Mouse (Mus musculus) forebrain, postnatal 0 days (tissue): Measurements from ENCODE around the gene Vps8. TPM values are rescaled to one million over a fixed set of nuclear protein-coding genes. Genes with fewer than 3 reads are reported as not detected.

Source experiments
- ATAC-seq: fragments of 200-750 bp; cut with Nextera tagmentation; 2 replicates; pipeline ENCODE4 v1.8.0; 2017; ENCODE audit warnings: mild to moderate bottlenecking, moderate library complexity
- DNase-seq: peaks from one replicate; pipeline ENCODE4 v3.0.0-alpha.2; 2015
- H3K27ac ChIP-seq: fragments of 300-500 bp; sonication (generic); 2 replicates; pipeline ENCODE4 v1.5.1; 2014; ENCODE audit warnings: low read depth, mild to moderate bottlenecking, antibody characterized with exemption, low read length, moderate library complexity, mixed read lengths
- H3K27me3 ChIP-seq: fragments of 300-500 bp; sonication (generic); 2 replicates; pipeline ENCODE4 v1.6.1; 2014; ENCODE audit warnings: mild to moderate bottlenecking, low read length, mixed read lengths; ENCODE audit not compliant: insufficient read depth
- H3K36me3 ChIP-seq: fragments of 300-500 bp; sonication (generic); 2 replicates; pipeline ENCODE4 v1.6.1; 2014; ENCODE audit warnings: mild to moderate bottlenecking, moderate library complexity; ENCODE audit not compliant: insufficient read depth
- H3K4me1 ChIP-seq: fragments of 300-500 bp; sonication (generic); 2 replicates; pipeline ENCODE4 v1.6.1; 2014; ENCODE audit warnings: antibody characterized with exemption; ENCODE audit not compliant: insufficient read depth
- H3K4me2 ChIP-seq: fragments of 300-500 bp; sonication (generic); 2 replicates; pipeline ENCODE4 v1.6.1; 2014; ENCODE audit warnings: low read depth, mild to moderate bottlenecking, moderate library complexity
- H3K4me3 ChIP-seq: fragments of 300-500 bp; sonication (generic); 2 replicates; pipeline ENCODE4 v1.5.1; 2014; ENCODE audit warnings: low read depth, low read length, mixed read lengths
- H3K9ac ChIP-seq: fragments of 300-500 bp; sonication (generic); 2 replicates; pipeline ENCODE4 v1.6.1; 2014; ENCODE audit warnings: mild to moderate bottlenecking
- H3K9me3 ChIP-seq: fragments of 300-500 bp; sonication (generic); 2 replicates; pipeline ENCODE4 v1.6.1; 2016; ENCODE audit warnings: low read length
- CTCF ChIP-seq: sonication (generic); IDR thresholded peaks from 2 replicates; pipeline ENCODE4 v1.5.1; 2016; ENCODE audit warnings: antibody characterized with exemption, control low read depth, low read depth
- WGBS: fragments of 180-500 bp; shearing (Covaris S2); extraction: QIAGEN DNeasy Blood & Tissue Kit; methylation state at CpG from one replicate; pipeline ENCODE4 v1.1.7; 2014; 5-methylcytosine and 5-hydroxymethylcytosine counted together
- polyA plus RNA-seq: library from polyadenylated mRNA; unstranded; fragments of >200 nt; fragmentation: Nextera tagmentation; extraction: Ambion mirVana; gene quantifications from 2 replicates; pipeline ENCODE4 v1.2.1, GENCODE M21; 2015
- total RNA-seq: library from RNA; depleted of rRNA; stranded (reverse); fragments of >200 nt; gene quantifications from 2 replicates; pipeline ENCODE4 v1.2.3, GENCODE M21; 2014

Vps8 gene
- total and polyA plus RNA-seq, 2 experiments from 2014 or later = 24.2 to 35.9 TPM

DNA sequence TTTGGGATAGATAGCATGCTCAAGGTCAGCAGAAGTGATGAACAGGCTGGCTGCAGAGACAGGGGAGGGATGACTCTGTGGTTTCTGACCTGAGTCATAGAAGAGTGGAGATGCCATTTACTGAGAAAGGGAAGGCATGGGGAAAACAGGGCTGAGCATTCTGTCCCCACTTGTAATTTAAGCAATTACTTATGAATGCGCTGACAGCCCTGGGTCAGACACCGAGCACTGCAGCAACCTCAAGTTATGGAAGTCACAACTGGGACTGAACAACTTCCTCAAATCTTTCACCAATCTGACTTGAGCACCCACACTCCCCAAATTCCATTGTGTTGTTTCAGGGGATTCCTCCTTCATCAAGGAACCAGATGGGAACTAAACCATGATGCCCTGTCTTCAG, 19.5 kb upstream of the Vps8 start:
- Histone ChIP-seq H3K4me2 (no peak overlapping the region), H3K9me3 (no peaks in the 10 kb centered on the region), H3K9ac (no peak overlapping the region), H3K4me3 (no peak overlapping the region), H3K27me3 (no peaks in the 10 kb centered on the region), H3K4me1 (peaks cover 1% of the 10 kb centered on the region; the same call in 1 of the 2 replicates), H3K27ac (no peak overlapping the region), H3K36me3 (no peaks in the 10 kb centered on the region)
- no peak for DNase-seq
- 92% methylated on average over 2 of the region's 2 CpGs for WGBS
- no peak for TF ChIP-seq CTCF
- no peak for ATAC-seq

DNA sequence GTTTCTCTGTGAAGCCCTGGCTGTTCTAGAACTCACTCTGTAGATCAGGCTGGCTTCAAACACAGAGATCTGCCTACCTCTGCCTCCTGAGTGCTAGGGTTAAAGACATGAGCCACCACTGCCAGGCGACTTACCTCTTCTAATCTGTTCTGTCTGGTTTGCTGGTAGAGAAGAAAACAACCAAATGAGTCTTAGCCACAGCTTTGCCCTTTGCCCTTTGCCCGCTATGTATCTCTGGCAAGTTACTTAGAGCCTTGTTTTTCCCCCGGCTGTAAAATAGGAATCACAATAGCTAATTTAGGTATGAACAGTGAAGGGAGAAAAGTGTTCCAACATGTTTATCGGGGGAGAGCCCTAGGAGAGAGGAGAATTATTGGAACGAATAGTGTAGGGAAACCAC, 18.3 kb upstream of the Vps8 start:
- H3K9ac ChIP-seq = no peak overlapping the region
- H3K27ac ChIP-seq = no peak overlapping the region
- H3K4me3 ChIP-seq = no peak overlapping the region
- no peak overlapping the region for H3K4me2 ChIP-seq
- no peaks in the 10 kb centered on the region for H3K27me3 ChIP-seq
- TF ChIP-seq CTCF = no peak
- no peaks in the 10 kb centered on the region for H3K36me3 ChIP-seq
- H3K9me3 ChIP-seq = no peaks in the 10 kb centered on the region
- DNase-seq = no peak
- no peaks in the 10 kb centered on the region for H3K4me1 ChIP-seq
- no peak for ATAC-seq
- 59% methylated on average over 5 of the region's 5 CpGs for WGBS

DNA sequence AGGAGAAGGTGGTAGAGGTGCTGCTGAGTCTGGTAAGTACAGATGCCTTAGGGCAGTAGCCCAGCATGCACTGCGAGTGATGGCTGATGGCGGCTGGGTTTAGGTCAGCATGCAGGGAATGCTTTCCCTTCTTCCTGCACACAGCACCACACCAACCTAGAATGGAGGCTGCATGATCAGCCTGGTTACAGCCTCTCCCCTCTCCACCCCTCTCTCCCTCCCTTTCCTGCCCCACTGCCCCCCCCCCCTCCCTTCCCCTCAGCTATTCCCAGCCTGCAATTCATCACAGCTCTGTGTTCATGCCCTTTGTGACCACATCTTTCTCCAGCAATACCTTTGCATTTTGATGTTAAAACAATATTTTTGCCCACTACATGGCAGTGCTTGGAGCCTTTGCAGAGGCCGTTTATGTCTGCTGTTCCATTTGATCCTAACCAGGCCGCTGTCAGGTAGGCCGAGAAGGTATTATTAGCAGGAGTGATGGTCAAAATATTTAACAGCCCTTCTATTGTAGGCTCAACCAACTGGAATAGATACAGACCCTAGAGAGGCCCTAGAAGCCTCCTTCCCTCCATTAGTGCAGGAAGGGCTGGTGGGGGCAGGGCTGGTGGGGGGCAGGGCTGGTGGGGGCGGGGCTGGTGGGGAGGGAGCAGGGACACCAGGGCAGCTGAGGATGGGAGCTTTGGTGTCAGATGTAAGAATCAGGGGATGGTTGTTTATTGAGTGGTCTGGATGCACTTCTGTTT, 17.5 kb upstream of the Vps8 start:
- no peaks in the 10 kb centered on the region for H3K36me3 ChIP-seq
- no peak; the same call in 1 of the 2 replicates for ATAC-seq
- DNase-seq = no peak
- H3K4me1 ChIP-seq = no peaks in the 10 kb centered on the region
- H3K27me3 ChIP-seq = no peaks in the 10 kb centered on the region
- H3K9me3 ChIP-seq = no peaks in the 10 kb centered on the region
- H3K9ac ChIP-seq = no peak overlapping the region
- no peak overlapping the region for H3K4me2 ChIP-seq
- WGBS = 59% methylated on average over 6 of the region's 6 CpGs
- no peak for TF ChIP-seq CTCF
- no peak overlapping the region for H3K4me3 ChIP-seq
- H3K27ac ChIP-seq = no peak overlapping the region

DNA sequence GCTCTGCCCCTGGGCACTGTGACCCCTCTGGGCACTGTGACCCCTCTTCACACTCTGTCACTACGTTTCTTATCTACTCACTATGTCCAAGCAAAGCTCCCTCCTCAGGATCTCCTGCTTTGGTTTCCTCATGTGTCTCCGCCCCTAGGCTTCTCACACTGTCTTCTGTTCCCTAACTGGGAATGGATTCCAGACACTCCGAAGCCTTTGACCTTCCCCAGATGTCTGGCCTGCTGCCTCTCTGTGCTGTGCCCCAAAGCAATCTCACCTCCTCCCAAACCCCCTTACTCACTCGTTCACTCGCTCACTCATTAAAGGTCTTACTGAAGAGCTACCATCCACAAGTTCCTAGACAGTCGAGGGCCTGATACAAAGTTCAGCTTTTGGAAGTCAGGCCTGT, 16.8 kb upstream of the Vps8 start:
- no peak for TF ChIP-seq CTCF

DNA sequence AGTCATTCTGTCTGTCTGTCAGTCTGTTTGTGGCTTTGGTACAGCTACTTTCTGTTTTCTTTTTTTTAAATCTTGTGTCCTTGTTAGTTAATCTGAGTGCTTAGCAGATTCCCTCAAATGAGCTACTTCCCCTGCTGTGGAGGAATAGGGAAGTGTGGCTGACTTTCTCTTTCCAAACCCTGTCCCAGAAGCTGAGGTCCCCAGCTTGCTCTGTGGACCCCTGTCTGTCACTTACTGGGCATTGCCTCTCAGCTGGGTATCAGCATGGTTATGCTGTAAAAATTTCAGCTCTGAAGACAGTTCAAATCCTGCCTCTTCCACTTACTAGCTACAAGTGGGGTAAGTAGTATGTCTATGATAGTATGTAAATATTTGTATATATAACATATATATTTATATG, 11.1 kb upstream of the Vps8 start:
- no peak for TF ChIP-seq CTCF

More for the DNA sequence above, 16.8 kb upstream of the Vps8 start:
- Histone ChIP-seq H3K9ac (no peak overlapping the region), H3K36me3 (no peaks in the 10 kb centered on the region), H3K27me3 (no peaks in the 10 kb centered on the region), H3K27ac (no peak overlapping the region), H3K4me1 (no peaks in the 10 kb centered on the region), H3K4me2 (no peak overlapping the region), H3K4me3 (no peak overlapping the region), H3K9me3 (no peaks in the 10 kb centered on the region)
- ATAC-seq = no peak
- WGBS = 84% methylated on average over 6 of the region's 6 CpGs
- no peak for DNase-seq

DNA sequence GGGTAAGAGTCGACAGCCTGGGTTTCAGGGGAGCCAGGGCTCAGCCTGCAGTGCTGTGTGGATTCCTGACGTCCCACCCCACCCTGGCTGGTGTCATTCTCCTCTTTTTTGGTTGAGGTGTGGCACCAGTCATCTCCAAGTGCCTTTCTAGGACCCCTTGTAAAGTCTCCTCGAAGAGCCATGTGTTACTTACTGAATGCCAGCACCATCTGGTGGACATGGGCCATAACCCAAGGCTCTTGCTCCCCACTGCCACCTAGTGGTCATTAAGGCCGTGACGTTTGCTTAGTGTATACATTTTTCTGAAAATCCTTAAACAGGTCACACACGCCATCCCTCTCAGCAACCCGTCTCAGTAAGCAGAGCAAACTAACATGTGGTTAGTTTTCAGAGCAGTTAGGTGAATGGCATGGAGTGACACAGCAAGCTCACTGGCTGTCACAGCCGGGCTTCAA, 10.3 kb upstream of the Vps8 start:
- Histone ChIP-seq H3K9me3 (no peaks in the 10 kb centered on the region), H3K4me1 (no peaks in the 10 kb centered on the region), H3K4me2 (no peak overlapping the region), H3K27ac (no peak overlapping the region), H3K36me3 (no peaks in the 10 kb centered on the region), H3K9ac (no peak overlapping the region), H3K4me3 (no peak overlapping the region), H3K27me3 (no peaks in the 10 kb centered on the region)
- DNase-seq (peak; percentile 91), ATAC-seq (peak; percentile 84)
- 21% methylated on average over 8 of the region's 8 CpGs for WGBS
- peak; percentile 100 for TF ChIP-seq CTCF

More for the DNA sequence above, 11.1 kb upstream of the Vps8 start:
- ATAC-seq (no peak), DNase-seq (no peak)
- no peak overlapping the region for H3K27ac ChIP-seq
- no peaks in the 10 kb centered on the region for H3K9me3 ChIP-seq
- no peak overlapping the region for H3K9ac ChIP-seq
- H3K27me3 ChIP-seq = no peaks in the 10 kb centered on the region
- no peaks in the 10 kb centered on the region for H3K36me3 ChIP-seq
- H3K4me3 ChIP-seq = no peak overlapping the region
- H3K4me1 ChIP-seq = no peaks in the 10 kb centered on the region
- H3K4me2 ChIP-seq = no peak overlapping the region

DNA sequence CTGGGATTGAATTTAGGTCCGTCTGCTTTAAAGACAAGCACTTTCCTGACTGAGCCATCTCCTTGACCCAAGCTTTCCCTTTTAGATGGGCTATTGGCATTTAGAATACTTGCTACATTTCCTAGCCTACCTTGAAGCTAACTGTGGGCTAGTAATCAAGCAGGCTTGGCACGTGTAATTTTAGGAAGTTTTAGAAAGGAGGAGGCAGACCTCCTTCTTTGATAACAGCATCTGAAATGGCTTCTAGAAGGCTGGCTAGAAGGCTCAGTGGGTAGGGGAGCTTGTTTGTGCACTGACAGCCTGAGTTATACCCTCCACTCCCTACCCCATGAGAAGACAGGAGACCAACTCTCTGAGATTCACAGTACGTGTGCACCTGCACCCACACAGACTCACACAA, 9.1 kb upstream of the Vps8 start:
- Histone ChIP-seq H3K27me3 (no peaks in the 10 kb centered on the region), H3K9me3 (no peaks in the 10 kb centered on the region), H3K4me3 (no peak overlapping the region), H3K27ac (no peak overlapping the region), H3K9ac (no peak overlapping the region), H3K36me3 (no peaks in the 10 kb centered on the region), H3K4me1 (no peaks in the 10 kb centered on the region), H3K4me2 (no peak overlapping the region)
- TF ChIP-seq CTCF = no peak
- DNase-seq (no peak), ATAC-seq (no peak)
- 81% methylated on average over 3 of the region's 3 CpGs for WGBS
